Mouse (Mus musculus) gastrocnemius, postnatal 25 days (tissue): ENCODE data around the gene Tbc1d16. TPM values are rescaled to one million over a fixed set of nuclear protein-coding genes. Genes with fewer than 3 reads are reported as not detected.

ENCODE experiments used
- DNase-seq: peaks from one replicate; pipeline ENCODE4 v3.0.0; 2022
- total RNA-seq, 2 experiments: library from RNA; stranded (reverse); gene quantifications; 1 replicate in 1 of 2; 2 replicates in 1 of 2; pipeline ENCODE4 v1.2.3; 2021

The Tbc1d16 gene
- total RNA-seq, 2 experiments from 2014 or later = 16.1 to 20.9 TPM

GRCm38 (mm10) chr11:119176389-119177179 is 51.7 kb downstream of the Tbc1d16 start:
- DNase-seq = no peak

GRCm38 (mm10) chr11:119171588-119171987 is 56.7 kb downstream of the Tbc1d16 start:
- no peak for DNase-seq

GRCm38 (mm10) chr11:119168851-119169250 is 59.4 kb downstream of the Tbc1d16 start:
- DNase-seq = no peak

- no peak for DNase-seq
Measured at GRCm38 (mm10) chr11:119165995-119166394, 62.3 kb downstream of the Tbc1d16 start.

DNA sequence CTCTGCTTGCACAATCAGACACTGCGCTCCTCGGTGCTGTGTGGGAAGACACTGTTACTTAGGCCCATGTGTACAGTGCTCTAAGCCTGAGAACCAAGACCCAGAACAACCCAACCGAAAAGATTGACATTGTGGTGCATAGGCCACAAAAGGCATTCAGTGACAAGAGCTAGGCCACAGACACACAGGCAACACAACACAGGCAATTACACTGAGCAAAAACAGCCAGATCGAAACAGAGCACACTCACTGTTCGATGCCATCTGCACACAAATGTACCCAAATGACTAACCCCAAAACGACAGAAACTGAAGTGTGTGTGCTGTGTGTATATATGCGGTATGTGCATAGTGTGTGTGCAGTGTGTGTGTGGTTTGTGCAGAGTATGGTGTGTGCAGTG is 63.9 kb downstream of the Tbc1d16 start:
- no peak for DNase-seq

DNA sequence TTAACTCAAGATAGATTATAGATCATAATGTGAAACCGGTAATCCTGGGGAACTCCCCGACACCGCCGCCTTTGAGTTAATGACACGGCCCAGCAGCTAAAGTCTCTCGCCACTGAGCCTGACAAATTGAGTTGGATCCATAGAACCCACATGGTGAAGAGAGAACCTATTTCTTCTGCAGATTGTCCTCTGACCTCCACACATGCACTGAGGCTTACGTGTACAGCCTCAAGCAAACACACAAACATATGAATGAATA is 64.6 kb downstream of the Tbc1d16 start:
- no peak for DNase-seq

- DNase-seq = no peak
Measured at GRCm38 (mm10) chr11:119162959-119163733, 65.2 kb downstream of the Tbc1d16 start.

GRCm38 (mm10) chr11:119161665-119162064 is 66.6 kb downstream of the Tbc1d16 start:
- DNase-seq = no peak

GRCm38 (mm10) chr11:119160050-119160449 is 68.2 kb downstream of the Tbc1d16 start:
- no peak for DNase-seq

- DNase-seq = peak; percentile 53
Measured at GRCm38 (mm10) chr11:119159496-119159895, 68.8 kb downstream of the Tbc1d16 start.

- no peak for DNase-seq
Measured at GRCm38 (mm10) chr11:119157377-119158189, 70.7 kb downstream of the Tbc1d16 start.

GRCm38 (mm10) chr11:119156481-119157254 is 71.6 kb downstream of the Tbc1d16 start:
- DNase-seq = no peak

GRCm38 (mm10) chr11:119155638-119156480 is 72.4 kb downstream of the Tbc1d16 start:
- no peak for DNase-seq

DNA sequence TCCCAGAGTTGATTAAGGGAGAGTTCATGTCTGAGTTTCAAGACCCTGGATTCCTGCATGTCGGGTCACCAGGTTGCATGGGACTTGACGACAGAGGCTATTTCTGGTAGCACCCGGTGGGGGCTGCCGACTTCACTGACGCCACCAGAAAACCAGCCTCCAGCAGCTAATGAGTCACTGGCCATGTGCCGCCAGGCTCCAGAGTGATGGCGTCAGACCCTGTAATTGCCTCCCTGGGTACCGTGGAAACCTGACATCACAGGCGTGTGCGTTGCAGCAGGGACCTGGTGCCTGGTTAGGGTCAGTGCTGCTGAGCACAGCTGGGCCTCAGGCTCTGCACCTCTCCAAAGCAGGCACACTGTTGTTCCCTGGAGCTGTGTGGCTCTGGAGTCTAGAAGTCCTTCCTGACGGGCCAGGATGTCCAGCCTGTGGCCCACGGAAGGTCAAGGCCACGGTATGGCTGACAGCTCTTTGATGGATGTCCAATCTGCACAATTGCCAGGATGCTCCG is 75.9 kb downstream of the Tbc1d16 start:
- DNase-seq = no peak

GRCm38 (mm10) chr11:119151073-119151607 is 77.2 kb downstream of the Tbc1d16 start:
- DNase-seq = no peak

DNA sequence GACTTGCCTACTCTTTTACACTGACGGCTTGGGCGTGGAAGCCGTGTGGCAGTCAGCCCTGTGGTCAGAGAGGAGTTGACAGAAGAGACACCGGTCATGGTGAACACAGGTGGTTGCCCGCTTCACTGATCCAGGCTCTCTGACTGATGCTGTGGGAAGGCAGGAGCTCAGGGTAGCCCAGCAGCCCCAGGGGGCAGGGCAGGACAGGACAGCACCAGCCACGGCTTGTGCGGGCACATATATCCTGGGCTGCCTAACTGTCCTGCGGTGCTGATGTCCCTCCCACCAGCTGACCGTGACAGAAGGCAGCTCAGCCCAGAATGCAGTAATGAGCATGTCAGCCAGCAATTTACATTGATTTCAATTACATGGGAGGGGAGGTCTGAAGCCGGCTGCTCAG is 77.9 kb downstream of the Tbc1d16 start:
- DNase-seq = no peak

DNA sequence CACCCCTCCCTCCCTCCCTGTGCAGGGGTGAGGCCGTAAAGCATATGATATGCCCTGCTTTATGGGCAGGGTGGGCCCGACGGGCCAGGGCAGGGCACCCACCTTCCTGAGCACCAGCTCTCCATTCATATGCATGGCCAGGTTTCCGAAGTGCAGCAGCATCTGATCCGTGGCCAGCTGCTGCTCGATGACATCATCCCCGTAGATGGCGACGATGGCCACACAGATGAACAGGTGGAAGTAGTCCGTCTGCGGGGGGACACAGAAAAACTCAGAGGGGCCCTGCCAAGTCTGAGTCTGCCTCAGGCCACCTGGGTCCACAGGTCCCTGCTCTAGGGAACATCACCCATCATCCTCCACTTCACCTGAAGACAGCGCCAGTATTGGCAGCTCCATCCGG is 79.5 kb downstream of the Tbc1d16 start:
- DNase-seq = no peak

GRCm38 (mm10) chr11:119147153-119147552 is 81.1 kb downstream of the Tbc1d16 start:
- DNase-seq = no peak

DNA sequence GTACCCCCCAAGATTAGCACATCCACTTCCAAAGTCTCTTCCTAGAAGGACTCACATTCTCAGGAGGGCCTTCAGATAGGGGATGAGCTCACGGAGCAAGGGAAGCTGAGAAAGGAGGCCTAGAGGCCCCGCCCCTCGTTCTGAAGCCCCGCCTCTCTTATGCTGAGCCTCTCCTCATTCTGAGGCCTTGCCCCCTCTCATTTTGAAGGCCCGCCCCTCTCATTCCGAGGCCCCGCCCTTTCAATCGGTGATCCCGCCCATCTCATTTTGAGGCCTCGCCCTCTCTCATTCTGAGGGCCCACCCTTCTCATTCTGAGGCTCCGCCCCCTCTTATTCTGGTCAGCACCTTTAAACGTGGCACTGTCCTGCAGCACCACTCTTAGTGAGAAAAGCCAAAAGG is 82.2 kb downstream of the Tbc1d16 start:
- DNase-seq = no peak

DNA sequence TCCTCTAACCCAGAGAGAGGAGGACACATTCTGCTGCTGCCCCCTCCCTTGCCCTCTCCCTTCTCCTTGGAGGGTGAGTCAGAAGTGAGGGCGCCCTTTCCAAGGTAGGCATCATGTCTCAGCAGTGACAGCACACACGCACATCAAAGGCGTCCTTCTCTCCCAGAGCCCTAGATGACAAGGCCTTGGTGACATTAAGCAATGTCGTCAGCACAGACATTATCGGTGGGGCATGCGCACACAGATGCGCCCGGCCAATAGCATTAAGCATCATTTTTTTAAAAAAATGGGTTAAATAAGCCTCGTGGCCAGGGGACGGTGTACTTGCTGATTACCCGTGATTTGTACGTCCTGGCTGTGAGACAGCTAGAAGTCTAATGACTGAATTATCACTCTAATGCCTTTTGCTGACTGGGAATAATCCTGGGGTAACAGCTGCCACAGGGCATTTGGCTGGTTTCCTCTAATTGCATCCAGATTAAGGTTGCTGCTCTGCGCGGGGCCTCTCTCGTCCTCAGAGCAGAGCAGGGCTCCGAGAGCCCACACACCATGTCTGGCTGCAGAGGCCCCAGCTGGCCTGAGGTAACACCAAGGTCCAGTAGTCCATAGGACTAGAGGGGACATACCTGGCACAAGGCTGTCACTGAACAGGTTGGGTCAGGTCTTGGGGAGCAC is 83.4 kb downstream of the Tbc1d16 start:
- DNase-seq = no peak
